18 mouse cellular contexts compared by ENCODE assay signal in the genomic region with DNA sequence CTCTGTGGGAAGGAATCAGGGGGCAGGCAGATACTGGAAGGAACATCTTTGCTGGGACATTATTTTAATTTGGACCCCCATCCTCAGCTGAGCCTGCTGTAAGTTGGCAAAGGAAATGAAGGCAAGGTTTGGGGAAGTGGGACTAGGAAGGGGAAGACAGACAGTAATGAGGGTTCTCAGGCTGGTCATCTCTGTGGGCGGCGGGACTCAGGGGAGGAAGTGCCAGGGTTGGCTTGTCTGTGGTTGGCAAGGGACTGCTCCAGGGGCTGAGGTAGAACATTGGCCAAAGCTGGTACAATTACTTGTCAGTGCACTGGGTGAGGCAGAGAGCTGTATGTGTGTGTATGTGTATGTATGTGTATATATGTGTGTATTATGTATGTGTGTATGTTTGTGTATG.
DNase-seq lines count a peak whose midpoint lies in the region; ATAC-seq and TF ChIP-seq lines count a peak whose summit lies in the region.
"Had no signal": no experiment of that assay in that cellular context is flagged by ENCODE, and none has a peak within 500 bp of the region (broad histone marks: within the 10 kb centered on the region; RNA-seq: fewer than 3 reads in every experiment).

No protein-coding gene starts in this region.

- H3K36me3 ChIP-seq in lung, postnatal 0 days (ENCODE audit: insufficient read depth, low read length): no peaks in the 10 kb centered on the region
- H3K36me3 ChIP-seq: embryonic facial prominence, embryonic 12.5 days; hindbrain, embryonic 12.5 days; limb, embryonic 13.5 days; liver, embryonic 15.5 days; neural tube, embryonic 15.5 days had no signal

- TF ChIP-seq POLR2A in bone marrow macrophage, adult 2 months (IDR thresholded peaks at IDR 0.05; ENCODE audit: borderline replicate concordance, low read depth, low read length): no peak

- H3K4me2 ChIP-seq in lung, postnatal 0 days (replicated peaks; ENCODE audit: low read depth, low read length): no peak overlapping the region
- H3K4me2 ChIP-seq: embryonic facial prominence, embryonic 12.5 days; hindbrain, embryonic 12.5 days; limb, embryonic 13.5 days; liver, embryonic 15.5 days; neural tube, embryonic 15.5 days had no signal

- H3K4me3 ChIP-seq in bone marrow macrophage, adult 2 months (ENCODE audit: insufficient read depth, low read length): no peak overlapping the region
- no peak overlapping the region for H3K4me3 ChIP-seq in lung, postnatal 0 days (ENCODE audit: low read depth, low read length)
- H3K4me3 ChIP-seq: embryonic facial prominence, embryonic 12.5 days; gastrocnemius, adult 2 months; heart, adult 2 months; hindbrain, embryonic 12.5 days; limb, embryonic 13.5 days; liver, embryonic 15.5 days; neural tube, embryonic 15.5 days had no signal

- H3K27me3 ChIP-seq in lung, postnatal 0 days (replicated peaks; ENCODE audit: insufficient read depth, low read length): no peaks in the 10 kb centered on the region
- H3K27me3 ChIP-seq: hindbrain, embryonic 12.5 days; limb, embryonic 13.5 days; neural tube, embryonic 15.5 days had no signal

- 89% methylated on average over 2 of the region's 2 CpGs for WGBS in lung, postnatal 0 days

- no peaks in the 10 kb centered on the region for H3K9me3 ChIP-seq in lung, postnatal 0 days (ENCODE audit: low read length)
- H3K9me3 ChIP-seq: embryonic facial prominence, embryonic 12.5 days; hindbrain, embryonic 12.5 days; limb, embryonic 13.5 days; liver, embryonic 15.5 days; neural tube, embryonic 15.5 days had no signal

- TF ChIP-seq CTCF in bone marrow macrophage, adult 2 months (IDR thresholded peaks at IDR 0.05; ENCODE audit: low read depth, low read length): no peak
- TF ChIP-seq CTCF in lung, postnatal 0 days (IDR thresholded peaks at IDR 0.05): no peak

- no peak overlapping the region for H3K9ac ChIP-seq in lung, postnatal 0 days (replicated peaks; ENCODE audit: low read depth)
- H3K9ac ChIP-seq: embryonic facial prominence, embryonic 12.5 days; forebrain, postnatal 0 days; hindbrain, embryonic 12.5 days; limb, embryonic 13.5 days; liver, embryonic 15.5 days; neural tube, embryonic 15.5 days had no signal

- H3K27ac ChIP-seq in bone marrow macrophage, adult 2 months (ENCODE audit: insufficient read depth, low read depth, low read length): peak overlapping the region; percentile 32; the same call in 1 of the 2 replicates
- no peak overlapping the region for H3K27ac ChIP-seq in lung, postnatal 0 days (ENCODE audit: low read length)
- H3K27ac ChIP-seq: embryonic facial prominence, embryonic 12.5 days; gastrocnemius, adult 2 months; heart, adult 2 months; hindbrain, embryonic 12.5 days; kidney, postnatal 0 days; limb, embryonic 13.5 days; liver, embryonic 15.5 days; neural tube, embryonic 15.5 days had no signal

- peak; percentile 72 for DNase-seq in layer of hippocampus, adult 9-11 months
- no peak for DNase-seq in layer of hippocampus, adult 18-20 months (ENCODE audit: low spot score in 2 of 2)
- peak; percentile 10 for DNase-seq in lung, postnatal 0 days (ENCODE audit: low spot score)
- DNase-seq in right cerebral cortex, postnatal 25 days: no peak
- no peak for DNase-seq in cerebellum, adult 8-10 months
- DNase-seq: cerebellum, adult 18-20 months; forebrain, postnatal 0 days; gastrocnemius, adult 2 months; thymus, adult 2 months had no signal

- ATAC-seq in lung, postnatal 0 days: no peak
- peak; percentile 93 for ATAC-seq in megakaryocyte progenitor cell, adult 5-6 weeks (replicated peaks; ENCODE audit: poor library complexity)
- ATAC-seq: forebrain, postnatal 0 days had no signal

- no peak for TF ChIP-seq EP300 in lung, postnatal 0 days (IDR thresholded peaks at IDR 0.05)

- peaks cover 14% of the 10 kb centered on the region for H3K4me1 ChIP-seq in bone marrow macrophage, adult 2 months (ENCODE audit: control insufficient read depth, insufficient read depth, low read length)
- no peaks in the 10 kb centered on the region for H3K4me1 ChIP-seq in lung, postnatal 0 days (ENCODE audit: insufficient read depth, low read depth, low read length)
- H3K4me1 ChIP-seq: embryonic facial prominence, embryonic 12.5 days; hindbrain, embryonic 12.5 days; limb, embryonic 13.5 days; liver, embryonic 15.5 days had no signal

Comparison
In these comparisons a context has a peak if more than half of its experiments do, and no peak if none do; other contexts are left out.
1. DNase-seq: peak in layer of hippocampus, adult 9-11 months (single experiment) and lung, postnatal 0 days (single experiment); none in layer of hippocampus, adult 18-20 months (0 of 2), right cerebral cortex, postnatal 25 days (single experiment) and cerebellum, adult 8-10 months (single experiment).